Mouse (Mus musculus) neural tube, embryonic 13.5 days (tissue): Measurements from ENCODE around the gene Arhgap10. TPM values are rescaled to one million over a fixed set of nuclear protein-coding genes. Genes with fewer than 3 reads are reported as not detected.

Source experiments
- ATAC-seq: fragments of 200-750 bp; cut with Nextera tagmentation; 2 replicates; pipeline ENCODE4 v1.8.0; 2017; ENCODE audit warnings: low read depth, mild to moderate bottlenecking, moderate TSS enrichment, moderate library complexity
- H3K27ac ChIP-seq: fragments of 300-500 bp; sonication (generic); replicated peaks from 2 replicates; pipeline ENCODE4 v1.5.1; 2015; ENCODE audit warnings: moderate library complexity, mild to moderate bottlenecking, inconsistent platforms
- H3K27me3 ChIP-seq: fragments of 300-500 bp; sonication (generic); 2 replicates; pipeline ENCODE4 v1.6.1; 2015; ENCODE audit warnings: mild to moderate bottlenecking, inconsistent platforms
- H3K36me3 ChIP-seq: fragments of 300-500 bp; sonication (generic); 2 replicates; pipeline ENCODE4 v1.6.1; 2015; ENCODE audit warnings: mild to moderate bottlenecking, inconsistent platforms
- H3K4me1 ChIP-seq: fragments of 300-500 bp; sonication (generic); replicated peaks from 2 replicates; pipeline ENCODE4 v1.6.1; 2015; ENCODE audit warnings: inconsistent platforms
- H3K4me2 ChIP-seq: fragments of 300-500 bp; sonication (generic); 2 replicates; pipeline ENCODE4 v1.6.1; 2015; ENCODE audit warnings: inconsistent platforms, mild to moderate bottlenecking, moderate library complexity
- H3K4me3 ChIP-seq: fragments of 300-500 bp; sonication (generic); 2 replicates; pipeline ENCODE4 v1.5.1; 2015; ENCODE audit warnings: mild to moderate bottlenecking, inconsistent platforms
- H3K9ac ChIP-seq: fragments of 300-500 bp; sonication (generic); 2 replicates; pipeline ENCODE4 v1.6.1; 2015; ENCODE audit warnings: moderate library complexity, mild to moderate bottlenecking, inconsistent platforms
- H3K9me3 ChIP-seq: fragments of 300-500 bp; sonication (generic); 2 replicates; pipeline ENCODE4 v1.6.1; 2016; ENCODE audit warnings: inconsistent platforms
- WGBS: fragments of 180-500 bp; shearing (Covaris S2); methylation state at CpG from one replicate; pipeline ENCODE4 v1.1.7; 2015; 5-methylcytosine and 5-hydroxymethylcytosine counted together
- polyA plus RNA-seq: library from polyadenylated mRNA; unstranded; fragments of >200 nt; fragmentation: Nextera tagmentation; extraction: Ambion mirVana; gene quantifications from 2 replicates; pipeline ENCODE4 v1.2.1, GENCODE M21; 2015

Gene Arhgap10
- polyA plus RNA-seq, 1 experiment from 2014 or later, result 7.0 TPM

- no peaks in the 10 kb centered on the region for H3K27me3 ChIP-seq
- no peaks in the 10 kb centered on the region for H3K36me3 ChIP-seq
- ATAC-seq, result no peak
- H3K4me1 ChIP-seq, result peaks cover 7% of the 10 kb centered on the region
- no peak overlapping the region for H3K4me3 ChIP-seq
- H3K9ac ChIP-seq, result no peak overlapping the region
- H3K9me3 ChIP-seq, result no peaks in the 10 kb centered on the region
- H3K4me2 ChIP-seq, result no peak overlapping the region
- no peak overlapping the region for H3K27ac ChIP-seq
- 80% methylated on average over 9 of the region's 9 CpGs for WGBS
Observed at GRCm38 (mm10) chr8:77351177-77351860, 166.4 kb downstream of the Arhgap10 start.

GRCm38 (mm10) chr8:77350121-77350777, 167.5 kb downstream of the Arhgap10 start:
- WGBS, result 86% methylated on average over 4 of the region's 4 CpGs
- H3K4me2 ChIP-seq, result no peak overlapping the region
- no peak overlapping the region for H3K9ac ChIP-seq
- H3K4me3 ChIP-seq, result no peak overlapping the region
- H3K36me3 ChIP-seq, result no peaks in the 10 kb centered on the region
- peaks cover 7% of the 10 kb centered on the region for H3K4me1 ChIP-seq
- no peak overlapping the region for H3K27ac ChIP-seq
- H3K27me3 ChIP-seq, result no peaks in the 10 kb centered on the region
- H3K9me3 ChIP-seq, result no peaks in the 10 kb centered on the region
- no peak for ATAC-seq

GRCm38 (mm10) chr8:77343916-77344315, 173.8 kb downstream of the Arhgap10 start:
- 76% methylated on average over 6 of the region's 6 CpGs for WGBS
- ATAC-seq, result no peak

GRCm38 (mm10) chr8:77343335-77343734, 174.4 kb downstream of the Arhgap10 start:
- ATAC-seq, result no peak
- 93% methylated on average over 3 of the region's 3 CpGs for WGBS
- H3K4me2 ChIP-seq, result no peak overlapping the region

More at GRCm38 (mm10) chr8:77343916-77344315, 173.8 kb downstream of the Arhgap10 start:
- Histone ChIP-seq H3K4me1 (peaks cover 21% of the 10 kb centered on the region), H3K9me3 (no peaks in the 10 kb centered on the region), H3K27me3 (no peaks in the 10 kb centered on the region), H3K4me3 (no peak overlapping the region), H3K36me3 (no peaks in the 10 kb centered on the region), H3K9ac (no peak overlapping the region), H3K4me2 (no peak overlapping the region), H3K27ac (no peak overlapping the region)

GRCm38 (mm10) chr8:77342144-77342543, 175.6 kb downstream of the Arhgap10 start:
- WGBS, result 86% methylated on average over 4 of the region's 4 CpGs
- no peaks in the 10 kb centered on the region for H3K9me3 ChIP-seq
- no peak for ATAC-seq
- H3K27ac ChIP-seq, result no peak overlapping the region
- peaks cover 21% of the 10 kb centered on the region for H3K4me1 ChIP-seq
- H3K4me2 ChIP-seq, result no peak overlapping the region
- no peaks in the 10 kb centered on the region for H3K36me3 ChIP-seq
- H3K4me3 ChIP-seq, result no peak overlapping the region
- H3K27me3 ChIP-seq, result no peaks in the 10 kb centered on the region
- H3K9ac ChIP-seq, result no peak overlapping the region

More at GRCm38 (mm10) chr8:77343335-77343734, 174.4 kb downstream of the Arhgap10 start:
- Histone ChIP-seq H3K27ac (no peak overlapping the region), H3K4me1 (peaks cover 21% of the 10 kb centered on the region), H3K27me3 (no peaks in the 10 kb centered on the region), H3K9ac (no peak overlapping the region), H3K4me3 (no peak overlapping the region), H3K36me3 (no peaks in the 10 kb centered on the region), H3K9me3 (no peaks in the 10 kb centered on the region)

GRCm38 (mm10) chr8:77341329-77341728, 176.4 kb downstream of the Arhgap10 start:
- WGBS, result 36% methylated on average over 9 of the region's 9 CpGs
- H3K9ac ChIP-seq, result no peak overlapping the region
- H3K9me3 ChIP-seq, result no peaks in the 10 kb centered on the region
- H3K27ac ChIP-seq, result no peak overlapping the region
- H3K4me1 ChIP-seq, result peaks cover 21% of the 10 kb centered on the region
- H3K4me3 ChIP-seq, result no peak overlapping the region
- H3K4me2 ChIP-seq, result no peak overlapping the region
- no peaks in the 10 kb centered on the region for H3K27me3 ChIP-seq
- no peaks in the 10 kb centered on the region for H3K36me3 ChIP-seq
- ATAC-seq, result no peak

GRCm38 (mm10) chr8:77340046-77340747, 177.6 kb downstream of the Arhgap10 start:
- H3K36me3 ChIP-seq, result no peaks in the 10 kb centered on the region
- ATAC-seq, result peak; percentile 34; the same call in 1 of the 2 replicates
- H3K4me2 ChIP-seq, result no peak overlapping the region
- H3K4me1 ChIP-seq, result peaks cover 21% of the 10 kb centered on the region
- no peak overlapping the region for H3K4me3 ChIP-seq
- H3K27me3 ChIP-seq, result no peaks in the 10 kb centered on the region
- no peak overlapping the region for H3K27ac ChIP-seq
- 46% methylated on average over 6 of the region's 6 CpGs for WGBS
- no peak overlapping the region for H3K9ac ChIP-seq
- H3K9me3 ChIP-seq, result no peaks in the 10 kb centered on the region

GRCm38 (mm10) chr8:77337272-77337671, 180.5 kb downstream of the Arhgap10 start:
- no peak overlapping the region for H3K4me3 ChIP-seq
- peaks cover 21% of the 10 kb centered on the region for H3K4me1 ChIP-seq
- H3K4me2 ChIP-seq, result no peak overlapping the region
- H3K36me3 ChIP-seq, result no peaks in the 10 kb centered on the region
- WGBS, result 78% methylated on average over 12 of the region's 12 CpGs
- no peak overlapping the region for H3K9ac ChIP-seq
- no peaks in the 10 kb centered on the region for H3K9me3 ChIP-seq
- ATAC-seq, result no peak
- no peaks in the 10 kb centered on the region for H3K27me3 ChIP-seq
- no peak overlapping the region for H3K27ac ChIP-seq

GRCm38 (mm10) chr8:77331180-77331579, 186.6 kb downstream of the Arhgap10 start:
- H3K27ac ChIP-seq, result no peak overlapping the region

GRCm38 (mm10) chr8:77330304-77330703, 187.4 kb downstream of the Arhgap10 start:
- Histone ChIP-seq H3K27me3 (no peaks in the 10 kb centered on the region), H3K4me1 (peaks cover 8% of the 10 kb centered on the region; the same call in 1 of the 2 replicates), H3K36me3 (no peaks in the 10 kb centered on the region), H3K9ac (no peak overlapping the region), H3K9me3 (no peaks in the 10 kb centered on the region), H3K27ac (no peak overlapping the region), H3K4me2 (no peak overlapping the region), H3K4me3 (no peak overlapping the region)
- WGBS, result 60% methylated on average over 9 of the region's 9 CpGs
- no peak for ATAC-seq

More at GRCm38 (mm10) chr8:77331180-77331579, 186.6 kb downstream of the Arhgap10 start:
- Histone ChIP-seq H3K9ac (no peak overlapping the region), H3K27me3 (no peaks in the 10 kb centered on the region), H3K4me3 (no peak overlapping the region), H3K9me3 (no peaks in the 10 kb centered on the region), H3K4me1 (peaks cover 8% of the 10 kb centered on the region; the same call in 1 of the 2 replicates), H3K4me2 (no peak overlapping the region), H3K36me3 (no peaks in the 10 kb centered on the region)
- WGBS, result 93% methylated on average over 12 of the region's 12 CpGs
- ATAC-seq, result no peak

GRCm38 (mm10) chr8:77329783-77330182, 188.0 kb downstream of the Arhgap10 start:
- Histone ChIP-seq H3K4me1 (peaks cover 8% of the 10 kb centered on the region; the same call in 1 of the 2 replicates), H3K4me2 (no peak overlapping the region), H3K27me3 (no peaks in the 10 kb centered on the region), H3K36me3 (no peaks in the 10 kb centered on the region), H3K27ac (no peak overlapping the region), H3K4me3 (no peak overlapping the region), H3K9ac (no peak overlapping the region), H3K9me3 (no peaks in the 10 kb centered on the region)
- WGBS, result 79% methylated on average over 4 of the region's 4 CpGs
- no peak for ATAC-seq

- no peak overlapping the region for H3K4me2 ChIP-seq
- H3K27ac ChIP-seq, result no peak overlapping the region
- WGBS, result 93% methylated on average over 8 of the region's 8 CpGs
- H3K27me3 ChIP-seq, result no peaks in the 10 kb centered on the region
- H3K36me3 ChIP-seq, result no peaks in the 10 kb centered on the region
- H3K4me1 ChIP-seq, result peaks cover 8% of the 10 kb centered on the region; the same call in 1 of the 2 replicates
- H3K9me3 ChIP-seq, result no peaks in the 10 kb centered on the region
- H3K9ac ChIP-seq, result no peak overlapping the region
- no peak overlapping the region for H3K4me3 ChIP-seq
- no peak for ATAC-seq
Observed at GRCm38 (mm10) chr8:77328473-77328872, 189.3 kb downstream of the Arhgap10 start.
